Mouse (Mus musculus) liver, embryonic 13.5 days (tissue): ENCODE measurements around the gene Mpdu1. TPM values are rescaled to one million over a fixed set of nuclear protein-coding genes. Genes with fewer than 3 reads are reported as not detected.
A peak's percentile ranks its signal among the peaks of the same experiment; 100 is the strongest.
"Not testable (repeated sequence)": the region's sequence is repeated elsewhere in the genome, so short reads cannot be mapped to it uniquely, and the experiment has no call there.

Experiments
- ATAC-seq: fragments of 200-750 bp; cut with Nextera tagmentation; 2 replicates; pipeline ENCODE4 v1.8.0; 2017; ENCODE audit warnings: low read depth, mild to moderate bottlenecking, moderate number of reproducible peaks, moderate library complexity
- DNase-seq: peaks from one replicate; pipeline ENCODE4 v3.0.0; 2022
- H3K27ac ChIP-seq: fragments of 300-500 bp; sonication (generic); 2 replicates; pipeline ENCODE4 v1.5.1; 2015; ENCODE audit warnings: moderate library complexity, mild to moderate bottlenecking, inconsistent platforms
- H3K27me3 ChIP-seq: fragments of 300-500 bp; sonication (generic); 2 replicates; pipeline ENCODE4 v1.6.1; 2015; ENCODE audit warnings: mild to moderate bottlenecking, inconsistent platforms
- H3K36me3 ChIP-seq: fragments of 300-500 bp; sonication (generic); 2 replicates; pipeline ENCODE4 v1.6.1; 2015; ENCODE audit warnings: mild to moderate bottlenecking, inconsistent platforms
- H3K4me1 ChIP-seq: fragments of 300-500 bp; sonication (generic); replicated peaks from 2 replicates; pipeline ENCODE4 v1.6.1; 2015; ENCODE audit warnings: inconsistent platforms
- H3K4me2 ChIP-seq: fragments of 300-500 bp; sonication (generic); 2 replicates; pipeline ENCODE4 v1.6.1; 2015; ENCODE audit warnings: inconsistent platforms, mild to moderate bottlenecking, moderate library complexity
- H3K4me3 ChIP-seq: fragments of 300-500 bp; sonication (generic); replicated peaks from 2 replicates; pipeline ENCODE4 v1.5.1; 2015; ENCODE audit warnings: mild to moderate bottlenecking, inconsistent platforms
- H3K9ac ChIP-seq: fragments of 300-500 bp; sonication (generic); 2 replicates; pipeline ENCODE4 v1.6.1; 2015; ENCODE audit warnings: mild to moderate bottlenecking, inconsistent platforms
- H3K9me3 ChIP-seq: fragments of 300-500 bp; sonication (generic); replicated peaks from 2 replicates; pipeline ENCODE4 v1.6.1; 2016; ENCODE audit warnings: inconsistent platforms
- WGBS: fragments of 180-500 bp; shearing (Covaris S2); methylation state at CpG from one replicate; pipeline ENCODE4 v1.1.7; 2015; ENCODE audit not compliant: insufficient replicate concordance; 5-methylcytosine and 5-hydroxymethylcytosine counted together
- polyA plus RNA-seq: library from polyadenylated mRNA; unstranded; fragments of >200 nt; fragmentation: Nextera tagmentation; extraction: Ambion mirVana; gene quantifications from 2 replicates; pipeline ENCODE4 v1.2.1, GENCODE M21; 2015

Mpdu1 gene
- polyA plus RNA-seq, 1 experiment from 2014 or later, result 39.2 TPM

DNA sequence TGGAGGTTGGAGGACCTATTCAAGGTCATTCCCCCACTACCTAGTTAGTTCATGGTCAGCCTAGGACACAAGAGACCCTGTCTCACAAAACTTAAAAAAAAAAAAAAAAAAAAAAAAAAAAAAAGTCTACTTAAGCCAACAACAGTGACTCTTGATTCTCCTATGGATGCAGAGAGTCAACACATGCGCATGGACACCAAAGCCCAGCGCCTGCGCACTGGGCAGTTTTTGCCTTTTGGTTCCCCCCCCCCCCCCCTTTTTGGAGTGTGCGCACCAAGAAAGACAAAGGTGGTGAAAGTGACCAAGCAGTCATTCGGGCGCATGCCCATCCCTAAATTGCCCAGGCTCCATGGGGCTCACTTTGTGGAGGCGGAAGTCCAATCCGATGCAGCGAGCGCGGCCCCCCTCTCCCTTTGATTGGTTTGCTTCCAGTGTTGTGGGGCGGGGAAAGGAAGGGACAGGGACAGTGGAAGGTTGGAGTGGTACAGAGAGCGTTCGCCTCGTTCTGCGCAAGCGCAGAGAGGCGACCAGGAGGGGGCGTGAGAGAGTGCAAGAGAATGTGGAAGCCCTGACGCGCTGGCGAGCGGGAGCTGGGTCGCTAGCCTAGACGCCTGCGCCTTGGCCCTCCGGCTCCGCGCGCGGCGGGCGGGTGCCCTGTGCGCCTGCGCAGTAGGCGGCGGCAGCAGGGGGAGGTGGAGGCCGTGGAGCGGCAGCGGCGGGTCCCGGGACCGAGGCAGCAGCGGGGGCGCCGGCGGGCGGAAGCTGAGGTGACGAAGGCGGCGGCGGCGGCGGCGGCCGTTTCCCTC, 30.0 kb downstream of the Mpdu1 start, which contains the start of gene Fxr2:
Fxr2 (plus strand) TSS at position 707 of the 806 bp plus-strand sequence.
- Histone ChIP-seq H3K36me3 (peaks cover 2% of the 10 kb centered on the region; the same call in 1 of the 2 replicates), H3K9me3 (no peaks in the 10 kb centered on the region), H3K4me1 (peaks cover 48% of the 10 kb centered on the region), H3K4me3 (peak within 1 kb of the TSS; percentile 93), H3K27me3 (no peaks in the 10 kb centered on the region), H3K4me2 (peak within 1 kb of the TSS; percentile 91), H3K9ac (peak within 1 kb of the TSS; percentile 97), H3K27ac (peak within 1 kb of the TSS; percentile 95)
- DNase-seq (peak; percentile 100), ATAC-seq (peak; percentile 95)
- WGBS, result under 1% methylated on average over 55 of the region's 56 CpGs

DNA sequence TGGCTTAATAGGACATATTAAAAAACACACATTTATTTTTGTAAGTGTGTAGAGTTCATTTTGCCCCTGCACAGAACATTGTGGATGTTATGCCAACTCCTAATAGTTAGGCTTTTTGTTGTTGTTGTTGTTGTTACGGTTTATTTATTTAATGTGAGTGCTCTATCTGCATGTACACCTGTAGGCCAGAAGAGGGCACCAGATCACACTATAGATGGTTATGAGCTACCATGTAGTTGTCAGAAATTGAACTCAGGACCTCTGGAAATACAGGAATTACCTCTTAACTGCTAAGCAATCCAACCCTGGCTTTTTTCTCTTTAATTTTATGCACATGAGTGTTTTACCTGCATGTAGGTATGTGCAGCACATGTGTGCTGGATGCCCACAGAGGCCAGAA, 32.6 kb downstream of the Mpdu1 start:
- Histone ChIP-seq H3K9me3 (no peaks in the 10 kb centered on the region), H3K4me3 (no peak overlapping the region), H3K9ac (no peak overlapping the region), H3K27ac (no peak overlapping the region), H3K27me3 (no peaks in the 10 kb centered on the region), H3K36me3 (no peaks in the 10 kb centered on the region), H3K4me1 (peaks cover 28% of the 10 kb centered on the region), H3K4me2 (no peak overlapping the region)
- no peak for ATAC-seq
- DNase-seq, result no peak
- WGBS, result 53% methylated on average over 1 of the region's 1 CpGs

DNA sequence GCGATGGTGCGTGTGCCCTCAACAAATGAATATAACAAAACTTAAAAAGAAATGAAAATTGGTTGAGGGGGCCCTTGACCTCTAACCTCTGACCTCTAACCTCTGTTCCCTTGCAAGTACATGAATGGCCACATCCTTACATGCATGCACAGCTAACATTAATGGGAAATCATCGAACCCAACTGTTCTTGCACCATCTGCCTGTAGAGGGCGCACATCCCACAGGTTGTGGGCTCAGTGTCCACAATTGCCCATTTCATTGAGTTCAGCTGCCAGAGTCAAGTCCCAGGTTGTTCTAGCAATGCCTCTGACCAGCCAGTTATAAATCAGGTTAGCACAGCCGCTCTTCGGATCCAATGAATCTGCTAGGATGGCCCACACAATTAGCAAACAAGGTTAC, 34.2 kb downstream of the Mpdu1 start:
- H3K4me1 ChIP-seq, result peaks cover 17% of the 10 kb centered on the region
- no peak overlapping the region for H3K9ac ChIP-seq
- WGBS, result 33% methylated on average over 6 of the region's 6 CpGs
- no peak overlapping the region for H3K4me3 ChIP-seq
- H3K36me3 ChIP-seq, result no peaks in the 10 kb centered on the region
- H3K27ac ChIP-seq, result no peak overlapping the region
- ATAC-seq, result no peak
- no peak overlapping the region for H3K4me2 ChIP-seq
- DNase-seq, result peak; percentile 69
- no peaks in the 10 kb centered on the region for H3K9me3 ChIP-seq
- H3K27me3 ChIP-seq, result no peaks in the 10 kb centered on the region

DNA sequence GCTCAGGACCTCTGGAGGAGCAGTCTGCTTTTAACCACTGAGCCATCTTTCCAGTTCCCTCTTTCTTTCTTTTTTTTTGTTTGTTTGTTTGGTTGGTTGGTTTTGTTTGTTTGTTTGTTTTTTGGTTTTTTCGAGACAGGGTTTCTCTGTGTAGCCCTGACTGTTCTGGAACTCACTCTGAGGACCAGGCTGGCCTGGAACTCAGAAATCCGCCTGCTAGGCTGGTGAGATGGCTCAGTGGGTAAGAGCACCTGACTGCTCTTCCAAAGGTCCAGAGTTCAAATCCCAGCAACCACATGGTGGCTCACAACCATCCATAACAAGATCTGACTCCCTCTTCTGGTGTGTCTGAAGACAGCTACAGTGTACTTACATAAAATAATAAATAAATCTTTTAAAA, 38.1 kb downstream of the Mpdu1 start:
- 68% methylated on average over 2 of the region's 2 CpGs for WGBS
- not testable (repeated sequence) for H3K9me3 ChIP-seq, H3K36me3 ChIP-seq, H3K4me3 ChIP-seq, DNase-seq, ATAC-seq, H3K4me2 ChIP-seq, H3K27ac ChIP-seq, H3K9ac ChIP-seq, H3K27me3 ChIP-seq
- peaks cover 40% of the 10 kb centered on the region for H3K4me1 ChIP-seq

DNA sequence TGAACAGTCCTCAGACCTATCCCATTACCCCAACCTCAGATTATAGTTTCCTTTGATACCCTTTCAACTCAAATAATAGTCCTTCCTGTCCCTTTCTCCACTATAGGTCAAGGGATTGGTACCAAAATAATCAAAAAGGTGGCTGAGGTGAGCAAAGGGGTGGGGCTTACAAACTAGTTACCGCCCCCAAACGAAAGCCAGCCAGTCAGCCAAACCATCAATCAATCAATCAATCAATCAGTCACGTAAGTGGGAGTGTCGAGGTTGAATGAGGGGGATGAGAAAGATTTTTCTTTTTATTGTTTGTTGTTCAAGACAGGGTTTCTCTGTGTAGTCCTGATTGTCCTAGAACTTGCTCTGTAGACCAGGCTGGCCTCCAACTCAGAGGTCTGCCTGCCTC, 39.4 kb downstream of the Mpdu1 start:
- Histone ChIP-seq H3K27ac (no peak overlapping the region), H3K27me3 (no peaks in the 10 kb centered on the region), H3K9ac (no peak overlapping the region), H3K4me1 (peaks cover 44% of the 10 kb centered on the region), H3K4me2 (peak overlapping the region; percentile 72; the same call in 1 of the 2 replicates), H3K36me3 (no peaks in the 10 kb centered on the region), H3K4me3 (0 out of 2 replicates have a peak overlapping the region, but pooled peaks have one; percentile 59), H3K9me3 (no peaks in the 10 kb centered on the region)
- 66% methylated on average over 4 of the region's 4 CpGs for WGBS
- no peak for ATAC-seq
- DNase-seq, result no peak

DNA sequence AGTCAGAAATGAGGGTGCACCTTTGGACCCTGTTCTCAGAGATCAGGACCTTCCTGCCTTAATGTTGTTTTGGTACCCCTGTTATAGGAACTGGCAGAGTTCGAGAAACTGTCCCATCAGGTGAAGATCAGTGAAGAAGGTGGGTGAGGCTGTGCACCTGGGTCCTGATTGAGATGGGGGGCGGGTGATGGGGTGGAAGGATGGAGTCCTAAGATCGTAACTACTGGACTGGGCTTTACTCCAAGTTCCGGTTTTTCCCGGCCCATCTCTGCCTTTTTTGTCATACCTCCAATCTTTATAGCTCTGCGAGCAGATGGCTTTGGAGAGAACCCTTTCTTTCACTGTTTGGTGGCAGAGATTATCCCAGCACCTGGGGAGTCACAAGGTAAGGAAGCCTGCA, 40.0 kb downstream of the Mpdu1 start:
- Histone ChIP-seq H3K9ac (peak overlapping the region; percentile 66), H3K27me3 (no peaks in the 10 kb centered on the region), H3K4me2 (peak overlapping the region; percentile 72), H3K9me3 (no peaks in the 10 kb centered on the region), H3K4me3 (peak overlapping the region; percentile 59), H3K36me3 (no peaks in the 10 kb centered on the region), H3K4me1 (peaks cover 50% of the 10 kb centered on the region), H3K27ac (peak overlapping the region; percentile 79)
- no peak for ATAC-seq
- no peak for DNase-seq
- WGBS, result 53% methylated on average over 6 of the region's 6 CpGs

DNA sequence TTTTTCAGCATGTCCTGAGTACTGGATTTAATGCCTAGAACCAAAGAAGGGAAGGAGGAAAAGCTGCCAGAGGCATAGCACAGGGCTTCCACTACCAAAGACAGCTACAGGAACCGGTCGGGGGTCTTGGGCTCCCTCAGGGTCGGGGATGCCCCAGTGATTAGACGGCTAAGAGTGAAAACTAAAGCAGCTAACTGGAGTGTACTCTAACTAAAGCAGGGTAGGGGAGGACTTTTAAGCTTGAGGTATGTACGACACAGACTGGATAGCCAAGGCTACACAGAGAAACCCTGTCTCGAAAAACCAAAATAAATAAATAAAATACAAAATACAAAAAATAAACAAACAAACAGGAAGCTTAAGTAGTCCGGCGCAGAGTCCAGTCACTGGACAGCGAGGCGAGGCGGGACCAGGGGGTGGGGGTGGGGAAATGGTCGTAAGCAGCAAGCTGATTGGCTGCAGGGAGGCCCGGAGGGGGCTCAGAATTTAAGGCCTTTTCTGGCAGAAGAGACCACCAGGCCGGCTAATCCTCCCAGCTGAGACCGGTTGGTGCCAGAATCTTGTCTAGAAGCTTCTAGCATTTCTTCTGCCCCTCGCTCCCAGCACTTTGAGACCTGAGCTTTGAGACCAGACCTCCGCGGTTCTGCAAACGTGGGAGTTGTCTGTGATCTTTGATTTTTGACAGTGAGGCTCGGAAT, 40.7 kb downstream of the Mpdu1 start, which contains the start of gene Sat2:
Sat2 (plus strand) TSS at position 454 of the 698 bp plus-strand sequence.
- peaks cover 55% of the 10 kb centered on the region for H3K4me1 ChIP-seq
- no peaks in the 10 kb centered on the region for H3K36me3 ChIP-seq
- WGBS, result 4% methylated on average over 20 of the region's 20 CpGs
- H3K4me2 ChIP-seq, result peak within 1 kb of the TSS; percentile 72
- ATAC-seq (peak; percentile 54), DNase-seq (no peak)
- H3K9me3 ChIP-seq, result no peaks in the 10 kb centered on the region
- H3K4me3 ChIP-seq, result peak within 1 kb of the TSS; percentile 59
- H3K27ac ChIP-seq, result peak within 1 kb of the TSS; percentile 79
- peak within 1 kb of the TSS; percentile 66 for H3K9ac ChIP-seq
- H3K27me3 ChIP-seq, result peaks cover 5% of the 10 kb centered on the region

DNA sequence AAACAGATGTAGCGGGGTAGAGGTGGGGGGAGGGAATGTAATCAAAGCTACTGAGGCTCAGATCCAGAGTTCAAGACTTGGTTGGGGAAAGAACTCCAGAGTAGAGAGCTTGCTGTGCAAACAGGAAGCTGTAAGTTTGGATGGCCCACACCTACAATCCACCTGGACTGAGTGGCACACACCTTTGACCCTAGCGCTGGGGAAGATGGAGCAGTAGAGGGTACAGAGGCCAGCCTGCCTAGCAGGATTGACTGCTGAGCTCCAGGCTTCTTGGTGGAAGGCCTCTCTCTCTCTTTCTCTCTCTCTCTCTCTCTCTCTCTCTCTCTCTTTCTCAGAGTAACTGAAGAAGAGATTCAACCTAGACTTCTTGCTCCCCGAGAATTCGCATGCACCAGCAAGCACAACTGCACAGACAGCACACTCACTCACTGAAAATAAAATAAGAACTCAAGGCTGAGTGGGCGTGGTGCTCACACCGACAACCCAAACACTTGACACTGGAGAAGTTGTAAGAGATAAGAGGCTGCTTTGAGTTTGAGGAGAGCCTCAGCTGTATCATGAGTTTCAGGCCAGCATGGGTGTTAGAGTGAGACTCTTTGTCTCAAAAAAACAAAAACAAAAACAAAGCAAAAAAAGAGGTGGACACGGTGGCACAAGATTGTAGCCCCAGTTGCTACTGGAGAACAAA, 41.9 kb downstream of the Mpdu1 start:
- 37% methylated on average over 7 of the region's 7 CpGs for WGBS
- ATAC-seq, result peak; percentile 49; the same call in 1 of the 2 replicates

DNA sequence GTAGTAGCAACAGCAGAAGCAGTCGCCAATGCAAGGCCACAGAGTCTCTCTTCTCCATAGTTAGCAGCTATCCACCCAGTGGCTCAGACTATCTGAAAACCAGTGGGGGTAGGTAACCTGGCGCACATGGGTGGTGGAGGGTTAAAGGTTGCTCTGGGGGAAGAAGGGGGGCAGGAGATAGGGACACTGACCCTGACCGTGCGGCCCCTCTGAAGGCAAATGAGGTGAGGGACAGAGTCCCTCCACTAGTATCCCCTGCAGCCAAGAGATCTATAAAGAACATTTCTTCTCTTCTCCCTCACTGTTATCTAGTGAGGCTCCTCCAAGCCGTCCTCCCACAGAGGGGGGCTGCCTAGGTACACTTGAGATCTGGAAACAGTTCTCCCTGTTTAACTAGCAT, 44.6 kb downstream of the Mpdu1 start, which contains the start of gene Shbg:
Shbg (minus strand) TSS at position 101 of the 400 bp plus-strand sequence.
- Histone ChIP-seq H3K27ac (peak within 1 kb of the TSS; percentile 55), H3K4me3 (peak within 1 kb of the TSS; percentile 22), H3K9ac (peak within 1 kb of the TSS; percentile 39; the same call in 1 of the 2 replicates), H3K9me3 (no peaks in the 10 kb centered on the region), H3K4me1 (peaks cover 66% of the 10 kb centered on the region), H3K4me2 (peak within 1 kb of the TSS; percentile 47), H3K27me3 (peaks cover 9% of the 10 kb centered on the region), H3K36me3 (no peaks in the 10 kb centered on the region)
- DNase-seq (no peak), ATAC-seq (peak; percentile 32)
- WGBS, result 38% methylated on average over 5 of the region's 5 CpGs

More for the DNA sequence above, 41.9 kb downstream of the Mpdu1 start:
- no peak for DNase-seq
- H3K4me2 ChIP-seq, result peak overlapping the region; percentile 72
- peak overlapping the region; percentile 79 for H3K27ac ChIP-seq
- peaks cover 5% of the 10 kb centered on the region for H3K27me3 ChIP-seq
- no peaks in the 10 kb centered on the region for H3K9me3 ChIP-seq
- no peak overlapping the region for H3K4me3 ChIP-seq
- peak overlapping the region; percentile 66; the same call in 1 of the 2 replicates for H3K9ac ChIP-seq
- no peaks in the 10 kb centered on the region for H3K36me3 ChIP-seq
- peaks cover 55% of the 10 kb centered on the region for H3K4me1 ChIP-seq

DNA sequence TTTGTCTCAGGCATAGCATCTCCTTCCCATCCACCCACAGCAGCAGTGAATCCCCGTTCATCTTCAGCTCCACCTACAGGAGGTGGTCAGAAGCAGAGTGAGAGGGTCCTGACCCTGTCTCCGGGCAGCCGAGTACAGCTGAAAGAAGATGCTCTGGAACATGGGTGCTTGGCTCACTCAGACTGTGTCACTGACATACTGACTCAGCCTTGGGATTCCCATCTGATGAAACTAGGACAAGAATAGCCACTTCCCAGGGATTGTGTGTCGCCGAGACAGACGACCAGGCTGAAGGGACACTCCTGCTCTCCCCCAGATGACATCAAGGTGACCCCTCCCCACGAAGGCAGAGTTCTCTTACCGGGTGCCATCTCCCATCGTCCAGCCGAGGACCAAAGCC, 45.7 kb downstream of the Mpdu1 start:
- Histone ChIP-seq H3K4me2 (peak overlapping the region; percentile 47), H3K4me1 (peaks cover 62% of the 10 kb centered on the region), H3K27ac (peak overlapping the region; percentile 55; the same call in 1 of the 2 replicates), H3K4me3 (peak overlapping the region; percentile 22), H3K27me3 (peaks cover 9% of the 10 kb centered on the region), H3K36me3 (no peaks in the 10 kb centered on the region), H3K9ac (peak overlapping the region; percentile 39; the same call in 1 of the 2 replicates), H3K9me3 (no peaks in the 10 kb centered on the region)
- no peak for ATAC-seq
- 48% methylated on average over 10 of the region's 10 CpGs for WGBS
- no peak for DNase-seq

DNA sequence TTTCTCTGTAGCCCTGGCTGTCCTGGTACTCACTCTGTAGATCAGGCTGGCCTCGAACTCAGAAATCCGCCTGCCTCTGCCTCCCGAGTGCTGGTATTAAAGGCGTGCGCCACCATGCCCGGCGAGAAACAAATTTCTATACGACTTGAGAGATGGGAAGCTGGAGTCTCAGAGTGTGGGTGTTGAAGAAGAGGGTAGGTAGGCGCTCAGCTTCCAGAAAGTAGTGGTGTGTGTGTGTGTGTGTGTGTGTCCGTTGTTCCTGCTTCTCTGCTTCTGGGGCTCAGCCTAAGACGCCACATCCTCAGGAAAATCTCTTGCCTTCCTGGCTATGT, 48.2 kb downstream of the Mpdu1 start:
- not testable (repeated sequence) for H3K27ac ChIP-seq, ATAC-seq, H3K27me3 ChIP-seq, H3K36me3 ChIP-seq, DNase-seq, H3K9me3 ChIP-seq
- WGBS, result 28% methylated on average over 11 of the region's 11 CpGs
- H3K9ac ChIP-seq, result peak overlapping the region; percentile 70; the same call in 1 of the 2 replicates
- peaks cover 59% of the 10 kb centered on the region for H3K4me1 ChIP-seq
- peak overlapping the region; percentile 75 for H3K4me2 ChIP-seq
- peak overlapping the region; percentile 57 for H3K4me3 ChIP-seq
